Mouse (Mus musculus) heart, embryonic 11.5 days (tissue): ENCODE results near the gene Krt80. TPM values are rescaled to one million over a fixed set of nuclear protein-coding genes. Genes with fewer than 3 reads are reported as not detected.

Experiments used
- ATAC-seq: fragments of 200-750 bp; cut with Nextera tagmentation; replicated peaks from 2 replicates; pipeline ENCODE4 v1.8.0; 2017; ENCODE audit warnings: moderate library complexity; ENCODE audit not compliant: insufficient number of reproducible peaks, low FRiP score, low TSS enrichment
- H3K27ac ChIP-seq: fragments of 300-500 bp; sonication (generic); 2 replicates; pipeline ENCODE4 v1.5.1; 2014; ENCODE audit warnings: mild to moderate bottlenecking, low read depth, low read length
- H3K27me3 ChIP-seq: fragments of 300-500 bp; sonication (generic); 2 replicates; pipeline ENCODE4 v1.6.1; 2014; ENCODE audit warnings: mild to moderate bottlenecking, low read length, mixed read lengths; ENCODE audit not compliant: control insufficient read depth, insufficient read depth
- H3K36me3 ChIP-seq: fragments of 300-500 bp; sonication (generic); 2 replicates; pipeline ENCODE4 v1.6.1; 2014; ENCODE audit warnings: mild to moderate bottlenecking, low read length, moderate library complexity, mixed read lengths; ENCODE audit not compliant: control insufficient read depth, insufficient read depth
- H3K4me1 ChIP-seq: fragments of 300-500 bp; sonication (generic); 2 replicates; pipeline ENCODE4 v1.6.1; 2014; ENCODE audit warnings: low read length; ENCODE audit not compliant: control insufficient read depth, insufficient read depth
- H3K4me2 ChIP-seq: fragments of 300-500 bp; sonication (generic); 2 replicates; pipeline ENCODE4 v1.6.1; 2014; ENCODE audit warnings: mild to moderate bottlenecking, moderate library complexity
- H3K4me3 ChIP-seq: fragments of 300-500 bp; sonication (generic); 2 replicates; pipeline ENCODE4 v1.5.1; 2014; ENCODE audit warnings: low read depth, low read length
- H3K9ac ChIP-seq: fragments of 300-500 bp; sonication (generic); 2 replicates; pipeline ENCODE4 v1.6.1; 2014; ENCODE audit warnings: mild to moderate bottlenecking, low read depth, low read length, moderate library complexity
- H3K9me3 ChIP-seq: fragments of 300-500 bp; sonication (generic); replicated peaks from 2 replicates; pipeline ENCODE4 v1.6.1; 2016; ENCODE audit warnings: low read length; ENCODE audit not compliant: control insufficient read depth
- WGBS: fragments of 180-500 bp; shearing (Covaris S2); extraction: QIAGEN DNeasy Blood & Tissue Kit; methylation state at CpG from one replicate; pipeline ENCODE4 v1.1.7; 2014; ENCODE audit not compliant: insufficient replicate concordance; 5-methylcytosine and 5-hydroxymethylcytosine counted together
- polyA plus RNA-seq: library from polyadenylated mRNA; unstranded; fragments of >200 nt; fragmentation: Nextera tagmentation; extraction: Ambion mirVana; gene quantifications from 2 replicates; pipeline ENCODE4 v1.2.1, GENCODE M21; 2014

Gene Krt80
- polyA plus RNA-seq, 1 experiment from 2014 or later = 2.5 TPM

DNA sequence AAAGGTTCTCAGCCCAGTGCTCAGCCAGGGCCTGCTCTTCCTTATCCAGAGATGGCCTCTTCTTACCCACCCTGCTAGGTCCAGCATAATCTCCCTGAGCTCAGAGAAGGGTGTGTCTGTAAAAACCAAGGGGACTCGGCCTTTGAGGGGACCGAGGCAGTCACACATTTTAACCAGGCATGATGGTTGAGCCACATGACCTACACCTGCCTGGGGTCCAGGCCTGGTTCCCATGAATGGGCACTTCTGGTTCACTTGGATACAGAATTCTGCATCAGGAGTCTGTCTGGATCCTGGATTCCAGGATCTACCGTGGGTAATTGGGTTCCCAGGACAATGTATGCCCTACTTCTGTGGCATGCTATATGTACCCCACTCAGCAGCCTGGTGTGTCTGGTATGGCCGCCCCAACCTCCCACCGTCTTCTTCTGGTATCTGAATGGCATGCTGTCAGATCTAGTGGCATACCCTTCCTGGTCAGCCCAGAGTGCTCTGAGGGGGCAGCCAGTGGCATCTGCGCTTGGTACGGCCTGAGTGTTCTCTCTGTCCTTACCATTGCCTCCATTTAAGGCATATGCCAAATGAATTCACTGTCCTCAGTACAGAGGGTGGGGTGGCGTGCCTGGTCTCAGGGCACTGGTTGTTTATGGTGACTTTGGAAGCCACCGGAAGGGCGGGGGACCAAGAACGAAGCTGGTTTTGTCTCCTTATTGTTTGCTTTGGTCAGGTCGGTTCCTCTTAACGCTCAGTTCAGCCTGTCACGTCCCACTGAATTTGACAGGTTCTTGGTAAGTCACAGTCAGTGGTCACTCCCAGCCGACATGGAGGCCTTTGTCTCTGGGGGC is 1.4 kb upstream of the Krt80 start:
- Histone ChIP-seq H3K27ac (peak overlapping the region; percentile 62; the same call in 1 of the 2 replicates), H3K36me3 (no peaks in the 10 kb centered on the region), H3K9me3 (no peaks in the 10 kb centered on the region), H3K27me3 (peaks cover 4% of the 10 kb centered on the region), H3K9ac (no peak overlapping the region), H3K4me1 (peaks cover 46% of the 10 kb centered on the region), H3K4me2 (no peak overlapping the region), H3K4me3 (no peak overlapping the region)
- WGBS = 74% methylated on average over 15 of the region's 15 CpGs
- ATAC-seq = no peak

DNA sequence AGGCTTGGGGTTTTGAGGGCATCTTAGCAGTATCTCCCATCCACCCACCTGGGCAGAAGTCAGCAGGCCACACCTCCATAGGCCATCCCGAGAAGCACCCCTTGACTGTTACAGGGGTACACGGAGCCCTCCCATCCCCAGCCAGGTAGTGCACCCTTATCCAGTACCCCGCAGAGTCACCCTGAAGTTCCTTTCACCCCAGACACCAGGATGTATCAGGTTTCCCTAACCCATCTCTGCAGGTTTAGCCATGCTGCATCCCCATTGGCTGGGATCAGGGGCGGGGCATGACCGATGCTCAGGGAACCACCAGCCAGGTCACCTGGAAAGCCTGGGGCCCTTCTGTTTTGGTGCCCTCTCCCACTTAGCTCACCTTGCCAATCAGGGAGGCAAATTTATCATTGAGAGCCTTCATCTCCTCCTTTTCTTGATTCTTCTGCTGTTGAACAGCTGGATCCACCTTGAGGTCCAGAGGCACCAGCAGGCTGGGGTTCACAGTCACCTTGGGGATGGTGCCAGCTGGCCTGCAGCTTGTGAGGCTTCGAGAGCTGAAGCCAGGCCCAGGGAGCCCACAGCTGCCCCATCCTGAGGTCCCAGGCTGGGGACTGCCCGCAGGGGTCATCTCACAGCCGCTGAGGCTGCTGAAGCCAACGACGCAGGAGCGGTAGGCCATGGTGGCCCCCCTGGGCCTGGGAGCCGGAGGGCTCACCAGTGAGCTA is 421 bp downstream of the Krt80 start:
- Histone ChIP-seq H3K27me3 (peaks cover 5% of the 10 kb centered on the region), H3K9ac (no peak overlapping the region), H3K4me2 (peak overlapping the region; percentile 22), H3K9me3 (no peaks in the 10 kb centered on the region), H3K4me3 (no peak overlapping the region), H3K27ac (peak overlapping the region; percentile 79), H3K36me3 (no peaks in the 10 kb centered on the region), H3K4me1 (peaks cover 46% of the 10 kb centered on the region)
- WGBS = 34% methylated on average over 12 of the region's 12 CpGs
- ATAC-seq = 0 out of 2 replicates have a peak, but pooled peaks have one; percentile 9

DNA sequence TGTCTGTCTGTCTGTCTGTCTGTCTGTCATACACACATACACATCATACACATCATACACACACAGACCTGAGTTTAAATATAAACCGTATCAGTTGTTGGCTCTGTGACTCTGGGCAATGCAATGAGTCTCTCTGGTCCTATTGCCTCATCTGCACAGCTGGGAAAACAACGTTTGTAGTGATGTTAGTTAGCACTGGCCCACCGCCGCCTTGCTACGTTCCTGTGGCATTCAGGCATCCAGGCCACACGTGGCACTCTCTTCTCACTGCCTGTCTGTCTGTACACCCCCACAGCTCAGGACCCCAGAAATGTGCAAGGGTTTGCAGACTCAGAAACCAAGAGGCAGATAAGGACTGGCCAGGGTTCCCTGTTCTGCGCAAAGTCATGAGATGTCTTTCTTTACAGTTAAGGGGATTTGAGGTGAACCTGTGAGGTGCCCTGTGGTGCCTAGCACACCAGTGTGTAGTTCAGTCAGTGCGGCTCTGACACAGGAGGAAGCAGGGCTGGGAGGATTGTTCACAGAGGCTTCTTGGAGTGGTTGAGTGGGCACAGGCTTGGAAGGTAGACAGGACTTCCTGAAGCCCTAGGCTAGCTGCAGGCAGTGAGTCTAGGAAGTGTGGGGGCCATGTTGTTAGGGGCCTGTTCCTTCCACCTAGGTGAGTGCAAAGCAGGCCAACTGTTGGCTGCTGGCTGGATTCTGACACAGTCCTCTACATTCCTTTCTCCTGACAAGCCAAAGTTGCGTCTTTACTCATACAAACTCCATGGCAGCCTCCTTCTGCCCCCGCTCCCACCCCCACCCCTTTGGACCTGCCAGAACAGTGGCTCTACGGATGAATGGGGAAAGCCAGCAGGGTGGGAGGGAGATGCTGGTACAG is 1.2 kb downstream of the Krt80 start:
- Histone ChIP-seq H3K4me3 (no peak overlapping the region), H3K9me3 (no peaks in the 10 kb centered on the region), H3K27me3 (peaks cover 10% of the 10 kb centered on the region), H3K27ac (no peak overlapping the region), H3K36me3 (no peaks in the 10 kb centered on the region), H3K9ac (no peak overlapping the region), H3K4me2 (no peak overlapping the region), H3K4me1 (peaks cover 46% of the 10 kb centered on the region)
- ATAC-seq = no peak
- WGBS = 63% methylated on average over 11 of the region's 11 CpGs

DNA sequence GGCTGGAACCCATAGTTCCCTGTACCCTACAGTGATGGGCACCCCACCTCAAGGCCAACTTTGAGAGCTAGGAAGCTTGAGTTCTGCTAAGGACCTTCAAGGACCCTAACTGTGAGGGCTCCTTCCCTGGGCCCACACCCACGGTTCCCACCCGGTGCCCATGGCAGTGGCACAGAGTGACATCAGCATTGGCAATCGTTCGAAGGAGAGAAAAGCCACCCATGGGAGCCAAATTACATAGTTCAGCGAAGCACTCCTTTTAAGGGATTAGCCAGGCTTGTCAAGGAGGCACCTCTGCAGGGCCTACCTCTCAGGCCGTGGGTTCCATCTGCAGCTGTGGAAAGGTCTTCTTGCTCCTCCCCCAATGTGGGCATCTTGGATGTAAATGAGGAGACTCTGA is 1.9 kb downstream of the Krt80 start:
- no peak overlapping the region for H3K4me3 ChIP-seq
- H3K36me3 ChIP-seq = no peaks in the 10 kb centered on the region
- peaks cover 14% of the 10 kb centered on the region for H3K27me3 ChIP-seq
- no peaks in the 10 kb centered on the region for H3K9me3 ChIP-seq
- no peak overlapping the region for H3K4me2 ChIP-seq
- no peak overlapping the region for H3K27ac ChIP-seq
- no peak for ATAC-seq
- H3K9ac ChIP-seq = no peak overlapping the region
- H3K4me1 ChIP-seq = peaks cover 42% of the 10 kb centered on the region
- 73% methylated on average over 6 of the region's 6 CpGs for WGBS

DNA sequence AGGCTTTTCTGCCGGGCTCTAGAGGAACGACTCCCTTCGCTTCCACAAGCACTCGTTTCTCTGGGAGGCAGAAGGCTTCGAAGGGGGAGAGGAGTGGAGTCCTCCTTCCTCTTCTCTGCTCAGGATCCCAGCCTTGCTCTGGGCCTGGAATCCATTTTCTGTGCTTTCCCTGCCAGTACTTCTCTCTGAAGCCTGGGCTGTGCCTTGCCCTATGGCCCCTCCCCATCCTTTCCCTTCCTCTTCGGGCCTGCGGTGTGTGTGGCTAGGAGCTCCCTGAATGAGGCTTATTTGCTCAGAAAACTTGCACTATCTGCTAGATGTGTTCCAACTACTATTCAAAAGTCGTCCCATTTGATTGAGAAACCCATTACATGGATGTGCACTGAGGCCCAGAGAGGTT is 2.5 kb downstream of the Krt80 start:
- Histone ChIP-seq H3K4me1 (peaks cover 37% of the 10 kb centered on the region), H3K36me3 (no peaks in the 10 kb centered on the region), H3K9me3 (no peaks in the 10 kb centered on the region), H3K4me3 (no peak overlapping the region), H3K4me2 (no peak overlapping the region), H3K27me3 (peaks cover 16% of the 10 kb centered on the region), H3K27ac (no peak overlapping the region), H3K9ac (no peak overlapping the region)
- no peak for ATAC-seq
- 70% methylated on average over 8 of the region's 8 CpGs for WGBS

DNA sequence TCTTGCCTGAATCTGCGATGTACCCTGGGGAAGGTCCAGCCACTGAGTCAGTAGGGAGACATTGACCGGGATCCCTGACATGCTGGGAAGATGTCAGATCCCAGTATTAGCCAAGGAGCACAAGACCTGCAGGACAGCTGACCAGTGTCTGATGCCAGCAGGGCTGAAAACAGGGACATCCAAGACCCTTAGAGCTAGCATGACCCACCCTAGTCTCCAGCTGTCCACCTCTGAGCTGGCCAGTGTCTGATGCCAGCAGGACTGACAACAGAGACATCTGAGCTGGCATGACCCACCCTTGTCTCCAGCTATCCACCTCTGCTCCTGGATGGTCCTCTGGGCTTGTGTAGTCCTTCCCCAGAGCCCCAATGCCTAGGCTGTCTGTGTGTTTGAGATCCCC is 3.0 kb downstream of the Krt80 start:
- Histone ChIP-seq H3K9ac (no peak overlapping the region), H3K9me3 (no peaks in the 10 kb centered on the region), H3K4me1 (peaks cover 31% of the 10 kb centered on the region), H3K4me3 (no peak overlapping the region), H3K27me3 (peaks cover 16% of the 10 kb centered on the region), H3K36me3 (no peaks in the 10 kb centered on the region), H3K27ac (no peak overlapping the region), H3K4me2 (no peak overlapping the region)
- 50% methylated on average over 2 of the region's 2 CpGs for WGBS
- ATAC-seq = no peak

DNA sequence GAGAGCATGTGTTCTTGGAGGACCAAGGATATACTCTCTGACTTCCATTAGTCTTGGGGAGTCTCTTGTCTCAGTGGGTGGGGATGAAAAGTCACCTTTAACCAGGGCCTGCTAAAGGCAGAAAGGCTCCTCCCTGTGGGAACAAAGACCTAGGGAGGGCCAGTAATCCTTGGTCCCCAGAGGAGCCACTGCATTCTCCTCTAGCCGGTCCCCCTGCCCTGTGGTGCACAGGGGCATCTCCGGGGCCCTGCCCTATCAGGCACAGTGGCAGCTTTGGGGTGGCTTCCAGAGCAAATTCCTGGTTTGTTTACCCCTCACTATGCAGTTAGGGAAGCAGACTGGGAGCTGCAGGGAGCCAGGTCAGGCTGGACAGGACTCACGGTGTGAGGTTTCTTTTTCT is 3.5 kb downstream of the Krt80 start:
- H3K27me3 ChIP-seq = peaks cover 16% of the 10 kb centered on the region
- 51% methylated on average over 3 of the region's 3 CpGs for WGBS
- no peak for ATAC-seq
- no peak overlapping the region for H3K4me3 ChIP-seq
- no peaks in the 10 kb centered on the region for H3K36me3 ChIP-seq
- peak overlapping the region; percentile 16; the same call in 1 of the 2 replicates for H3K9ac ChIP-seq
- no peaks in the 10 kb centered on the region for H3K9me3 ChIP-seq
- H3K27ac ChIP-seq = no peak overlapping the region
- H3K4me1 ChIP-seq = peaks cover 29% of the 10 kb centered on the region
- no peak overlapping the region for H3K4me2 ChIP-seq

DNA sequence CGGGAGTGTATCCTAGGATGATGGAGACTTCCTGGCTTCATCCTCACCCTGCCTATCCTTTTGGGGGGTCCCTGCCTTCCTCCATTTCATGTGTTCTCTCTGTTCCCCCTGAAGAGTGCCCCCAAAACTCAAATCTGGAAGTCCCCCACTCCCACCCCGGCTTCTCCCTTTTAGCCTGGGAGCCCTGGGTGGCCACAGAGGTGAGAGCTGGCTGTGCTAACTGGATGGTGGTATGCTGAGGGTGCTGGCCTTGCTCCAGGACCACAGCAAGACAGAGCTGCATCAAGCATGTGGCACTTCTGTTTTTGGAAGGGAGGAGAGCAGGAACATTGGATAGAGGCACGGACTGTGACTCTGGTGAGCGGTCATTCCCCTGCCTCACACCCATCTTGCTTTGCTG is 4.2 kb downstream of the Krt80 start:
- no peaks in the 10 kb centered on the region for H3K36me3 ChIP-seq
- 0 out of 2 replicates have a peak overlapping the region, but pooled peaks have one; percentile 7 for H3K9ac ChIP-seq
- no peak for ATAC-seq
- no peak overlapping the region for H3K4me3 ChIP-seq
- peaks cover 16% of the 10 kb centered on the region for H3K27me3 ChIP-seq
- H3K4me1 ChIP-seq = peaks cover 24% of the 10 kb centered on the region
- H3K27ac ChIP-seq = no peak overlapping the region
- WGBS = 63% methylated on average over 4 of the region's 4 CpGs
- no peak overlapping the region for H3K4me2 ChIP-seq
- H3K9me3 ChIP-seq = no peaks in the 10 kb centered on the region
